Mouse (Mus musculus): ENCODE data around the gene Trim67. TPM values are rescaled to one million over a fixed set of nuclear protein-coding genes. Genes with fewer than 3 reads are reported as not detected.

Gene Trim67
- not detected in 4 replicates for total RNA-seq (2023; ENCODE audit: inconsistent age)

DNA sequence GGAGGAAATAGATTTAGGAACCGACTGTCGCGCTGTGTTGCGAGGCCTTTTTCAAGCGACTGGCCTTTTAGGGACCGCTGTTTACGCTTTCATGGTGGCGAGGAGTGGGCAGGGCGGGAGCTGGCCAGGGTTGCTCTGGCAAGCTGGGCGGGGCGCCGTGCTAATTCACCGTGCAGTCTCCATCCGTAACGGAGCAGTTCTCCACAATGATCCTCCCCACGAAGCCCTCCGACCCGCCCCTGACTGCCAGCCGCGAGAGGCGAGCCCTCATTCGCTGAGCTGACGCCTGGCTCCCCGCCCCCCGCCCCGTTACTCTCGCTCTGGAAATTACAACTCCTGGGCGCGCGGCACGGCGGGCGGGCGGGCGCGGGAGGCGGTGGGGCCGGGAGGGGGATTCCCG, at the start of gene Trim67:
TSS of gene Trim67 (plus strand) at position 385 of the 400 bp plus-strand sequence.

GRCm38 (mm10) chr8:124751709-124752173, 41.2 kb upstream of the Trim67 start, which contains the start of gene Fam89a:
Fam89a (minus strand) TSS chr8:124751832.

DNA sequence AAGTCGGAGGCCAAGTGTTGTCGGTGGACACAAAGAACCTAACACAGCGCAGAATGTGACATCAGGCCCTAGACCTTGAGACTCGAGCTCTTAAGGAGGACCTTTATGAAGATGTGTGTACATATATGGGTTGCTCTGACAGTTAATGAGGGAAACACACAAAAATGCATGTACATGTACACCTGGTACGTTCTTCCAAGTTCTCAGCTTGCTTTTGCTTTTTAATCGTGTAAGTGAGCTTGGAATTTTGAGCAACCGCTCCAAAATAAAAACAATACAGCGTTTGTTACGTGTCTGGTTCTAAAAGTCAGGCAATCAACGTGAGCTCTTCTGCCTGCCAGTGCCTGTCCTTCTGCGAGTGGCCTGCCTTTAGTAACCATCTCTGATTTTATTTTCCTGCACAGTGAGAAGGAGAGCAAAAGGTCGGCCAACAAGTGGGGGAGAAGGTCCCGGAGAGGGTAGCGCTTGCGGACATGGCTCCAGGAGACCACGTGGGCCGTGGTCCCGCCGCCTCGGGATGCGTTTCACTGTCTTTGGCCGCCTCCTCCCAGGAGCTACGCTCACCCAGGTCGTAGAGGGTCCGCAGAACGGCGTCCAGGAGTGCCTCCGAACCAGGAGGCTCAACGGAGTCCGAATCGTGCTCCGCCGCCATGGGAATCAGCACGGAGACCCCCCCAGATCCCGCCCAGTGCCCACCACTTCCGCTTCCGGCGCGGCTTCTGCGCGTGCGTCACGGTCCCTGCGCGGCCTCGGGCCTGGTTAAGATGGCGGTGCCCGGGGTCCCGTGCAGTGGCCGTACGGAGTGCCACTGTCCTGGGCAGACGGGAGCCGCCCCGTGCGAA, 69.7 kb downstream of the Trim67 start, which contains the start of the genes Gnpat and 2810004N23Rik:
TSS of gene Gnpat (plus strand) at position 713 of the 842 bp plus-strand sequence.
TSS of gene 2810004N23Rik (minus strand) at position 800 of the 842 bp plus-strand sequence.

Other genes starting within 250 kb of the Trim67 start
- not detected in 4 replicates for gene Agt, start 223.4 kb upstream of the Trim67 start, total RNA-seq (2023; ENCODE audit: inconsistent age)
- gene Capn9, start 217.0 kb upstream of the Trim67 start, total RNA-seq (2023; ENCODE audit: inconsistent age) = not detected in 4 replicates
- 7.5 to 8.9 TPM (median 7.7 TPM) in 4 replicates for gene 2310022B05Rik, start 129.7 kb upstream of the Trim67 start, total RNA-seq (2023; ENCODE audit: inconsistent age)
- 75.2 to 95.7 TPM (median 85.1 TPM) in 4 replicates for gene Ttc13, start 71.1 kb upstream of the Trim67 start, total RNA-seq (2023; ENCODE audit: inconsistent age)
- gene Arv1, start 71.0 kb upstream of the Trim67 start, total RNA-seq (2023; ENCODE audit: inconsistent age) = 16.4 to 23.9 TPM (median 21.8 TPM) in 4 replicates
- 0.39 to 0.67 TPM (median 0.51 TPM) in 3 of 4 replicates, not detected in the other for gene Fam89a, start 41.3 kb upstream of the Trim67 start, total RNA-seq (2023; ENCODE audit: inconsistent age)
- 60.0 to 72.1 TPM (median 68.0 TPM) in 4 replicates for gene Gnpat, start 69.9 kb downstream of the Trim67 start, total RNA-seq (2023; ENCODE audit: inconsistent age)
- gene 2810004N23Rik, start 70.0 kb downstream of the Trim67 start, total RNA-seq (2023; ENCODE audit: inconsistent age) = 24.0 to 26.7 TPM (median 24.1 TPM) in 4 replicates
- gene Exoc8, start 104.6 kb downstream of the Trim67 start, total RNA-seq (2023; ENCODE audit: inconsistent age) = 11.3 to 14.1 TPM (median 12.0 TPM) in 4 replicates
- 30.1 to 31.9 TPM (median 31.0 TPM) in 4 replicates for gene Sprtn, start 104.8 kb downstream of the Trim67 start, total RNA-seq (2023; ENCODE audit: inconsistent age)
- gene Egln1, start 156.2 kb downstream of the Trim67 start, total RNA-seq (2023; ENCODE audit: inconsistent age) = 15.0 to 17.8 TPM (median 17.5 TPM) in 4 replicates
- 40.5 to 47.0 TPM (median 45.0 TPM) in 4 replicates for gene Tsnax, start 219.9 kb downstream of the Trim67 start, total RNA-seq (2023; ENCODE audit: inconsistent age)

Data from B cell, adult (primary cell).